Mouse (Mus musculus): ENCODE data around the gene Slc25a25. TPM values are rescaled to one million over a fixed set of nuclear protein-coding genes. Genes with fewer than 3 reads are reported as not detected.
"Not testable (repeated sequence)": the region's sequence is repeated elsewhere in the genome, so short reads cannot be mapped to it uniquely, and the experiment has no call there.

The Slc25a25 gene
- 10.7 and 16.6 TPM in 2 replicates for polyA plus RNA-seq (2011; ENCODE audit: insufficient read length, low read depth, missing spikeins)

- Histone ChIP-seq H3K27ac (ENCODE audit: insufficient read depth, low read length) (peak within 1 kb of the TSS; percentile 98), H3K4me3 (ENCODE audit: insufficient read depth, low read length) (peak within 1 kb of the TSS; percentile 62), H3K4me1 (ENCODE audit: control insufficient read depth, insufficient read depth, low read length) (peaks cover 9% of the 10 kb centered on the region; the same call in 1 of the 2 replicates)
- TF ChIP-seq POLR2A (IDR thresholded peaks at IDR 0.05; ENCODE audit: low read depth, low read length): peak; percentile 62
- TF ChIP-seq CTCF (IDR thresholded peaks at IDR 0.05; ENCODE audit: borderline replicate concordance, insufficient read depth, low read length): no peak
These were observed at the start of gene Slc25a25 for GRCm38 (mm10) chr2:32450881-32451844. Gene Slc25a25 (minus strand): TSS chr2:32451445.

GRCm38 (mm10) chr2:32500461-32500860 lies 49.2 kb upstream of the Slc25a25 start:
- TF ChIP-seq POLR2A (IDR thresholded peaks at IDR 0.05; ENCODE audit: low read depth, low read length): no peak
- TF ChIP-seq CTCF (IDR thresholded peaks at IDR 0.05; ENCODE audit: borderline replicate concordance, insufficient read depth, low read length): no peak
- Histone ChIP-seq H3K4me1 (ENCODE audit: control insufficient read depth, insufficient read depth, low read length) (peaks cover 4% of the 10 kb centered on the region), H3K4me3 (ENCODE audit: insufficient read depth, low read length) (no peak overlapping the region)

GRCm38 (mm10) chr2:32499365-32499764 lies 48.1 kb upstream of the Slc25a25 start:
- Histone ChIP-seq H3K4me3 (ENCODE audit: insufficient read depth, low read length) (no peak overlapping the region), H3K4me1 (ENCODE audit: control insufficient read depth, insufficient read depth, low read length) (peaks cover 4% of the 10 kb centered on the region), H3K27ac (ENCODE audit: insufficient read depth, low read length) (no peak overlapping the region)
- TF ChIP-seq CTCF (IDR thresholded peaks at IDR 0.05; ENCODE audit: borderline replicate concordance, insufficient read depth, low read length) (no peak), POLR2A (IDR thresholded peaks at IDR 0.05; ENCODE audit: low read depth, low read length) (no peak)

More at GRCm38 (mm10) chr2:32500461-32500860, 49.2 kb upstream of the Slc25a25 start:
- H3K27ac ChIP-seq (ENCODE audit: insufficient read depth, low read length): no peak overlapping the region

GRCm38 (mm10) chr2:32496190-32496589 lies 44.9 kb upstream of the Slc25a25 start:
- Histone ChIP-seq H3K4me1 (ENCODE audit: control insufficient read depth, insufficient read depth, low read length) (no peaks in the 10 kb centered on the region), H3K4me3 (ENCODE audit: insufficient read depth, low read length) (no peak overlapping the region), H3K27ac (ENCODE audit: insufficient read depth, low read length) (no peak overlapping the region)
- TF ChIP-seq POLR2A (IDR thresholded peaks at IDR 0.05; ENCODE audit: low read depth, low read length): no peak
- no peak for TF ChIP-seq CTCF (IDR thresholded peaks at IDR 0.05; ENCODE audit: borderline replicate concordance, insufficient read depth, low read length)

- TF ChIP-seq POLR2A (IDR thresholded peaks at IDR 0.05; ENCODE audit: low read depth, low read length) (no peak), CTCF (IDR thresholded peaks at IDR 0.05; ENCODE audit: borderline replicate concordance, insufficient read depth, low read length) (no peak)
- Histone ChIP-seq H3K4me1 (ENCODE audit: control insufficient read depth, insufficient read depth, low read length) (no peaks in the 10 kb centered on the region), H3K4me3 (ENCODE audit: insufficient read depth, low read length) (no peak overlapping the region), H3K27ac (ENCODE audit: insufficient read depth, low read length) (no peak overlapping the region)
These were observed 44.0 kb upstream of the Slc25a25 start for GRCm38 (mm10) chr2:32495185-32495726.

GRCm38 (mm10) chr2:32494522-32494921 lies 43.3 kb upstream of the Slc25a25 start:
- TF ChIP-seq POLR2A (IDR thresholded peaks at IDR 0.05; ENCODE audit: low read depth, low read length) (no peak), CTCF (IDR thresholded peaks at IDR 0.05; ENCODE audit: borderline replicate concordance, insufficient read depth, low read length) (no peak)
- no peak overlapping the region for H3K27ac ChIP-seq (ENCODE audit: insufficient read depth, low read length)
- H3K4me3 ChIP-seq (ENCODE audit: insufficient read depth, low read length): no peak overlapping the region
- no peaks in the 10 kb centered on the region for H3K4me1 ChIP-seq (ENCODE audit: control insufficient read depth, insufficient read depth, low read length)

GRCm38 (mm10) chr2:32493301-32493701 lies 42.1 kb upstream of the Slc25a25 start:
- H3K4me1 ChIP-seq (ENCODE audit: control insufficient read depth, insufficient read depth, low read length): no peaks in the 10 kb centered on the region
- H3K4me3 ChIP-seq (ENCODE audit: insufficient read depth, low read length): no peak overlapping the region
- TF ChIP-seq CTCF (IDR thresholded peaks at IDR 0.05; ENCODE audit: borderline replicate concordance, insufficient read depth, low read length): no peak
- TF ChIP-seq POLR2A (IDR thresholded peaks at IDR 0.05; ENCODE audit: low read depth, low read length): no peak
- H3K27ac ChIP-seq (ENCODE audit: insufficient read depth, low read length): no peak overlapping the region

- TF ChIP-seq POLR2A (IDR thresholded peaks at IDR 0.05; ENCODE audit: low read depth, low read length) (no peak), CTCF (IDR thresholded peaks at IDR 0.05; ENCODE audit: borderline replicate concordance, insufficient read depth, low read length) (no peak)
These were observed 41.4 kb upstream of the Slc25a25 start for GRCm38 (mm10) chr2:32492661-32493060.

GRCm38 (mm10) chr2:32490730-32491129 lies 39.5 kb upstream of the Slc25a25 start:
- H3K4me1 ChIP-seq (ENCODE audit: control insufficient read depth, insufficient read depth, low read length); H3K4me3 ChIP-seq (ENCODE audit: insufficient read depth, low read length); H3K27ac ChIP-seq (ENCODE audit: insufficient read depth, low read length): not testable (repeated sequence)

More at GRCm38 (mm10) chr2:32492661-32493060, 41.4 kb upstream of the Slc25a25 start:
- H3K4me3 ChIP-seq (ENCODE audit: insufficient read depth, low read length): no peak overlapping the region
- no peak overlapping the region for H3K27ac ChIP-seq (ENCODE audit: insufficient read depth, low read length)
- no peaks in the 10 kb centered on the region for H3K4me1 ChIP-seq (ENCODE audit: control insufficient read depth, insufficient read depth, low read length)

- TF ChIP-seq POLR2A (IDR thresholded peaks at IDR 0.05; ENCODE audit: low read depth, low read length): no peak
- peak; percentile 72 for TF ChIP-seq CTCF (IDR thresholded peaks at IDR 0.05; ENCODE audit: borderline replicate concordance, insufficient read depth, low read length)
- no peak overlapping the region for H3K27ac ChIP-seq (ENCODE audit: insufficient read depth, low read length)
- H3K4me1 ChIP-seq (ENCODE audit: control insufficient read depth, insufficient read depth, low read length): no peaks in the 10 kb centered on the region
- no peak overlapping the region for H3K4me3 ChIP-seq (ENCODE audit: insufficient read depth, low read length)
These were observed 37.4 kb upstream of the Slc25a25 start for GRCm38 (mm10) chr2:32488679-32489078.

Measured in embryonic fibroblast, embryonic 13.5 days (primary cell).